Mouse (Mus musculus) olfactory bulb, adult 2 months (tissue): ENCODE measurements around the gene Mgat1. TPM values are rescaled to one million over a fixed set of nuclear protein-coding genes. Genes with fewer than 3 reads are reported as not detected.
"Not testable (repeated sequence)": the region's sequence is repeated elsewhere in the genome, so short reads cannot be mapped to it uniquely, and the experiment has no call there.

Source experiments
- H3K27ac ChIP-seq: fragments of 200-500 bp; 2 replicates; pipeline ENCODE4 v1.5.1; 2012; ENCODE audit warnings: low read depth, low read length; ENCODE audit not compliant: insufficient read depth
- H3K4me1 ChIP-seq: fragments of 200-500 bp; 2 replicates; pipeline ENCODE4 v1.6.1; 2012; ENCODE audit warnings: low read length; ENCODE audit not compliant: control insufficient read depth, insufficient read depth
- H3K4me3 ChIP-seq: fragments of 200-500 bp; 2 replicates; pipeline ENCODE4 v1.5.1; 2012; ENCODE audit warnings: mild to moderate bottlenecking, low read depth, low read length, moderate library complexity; ENCODE audit not compliant: insufficient read depth
- CTCF ChIP-seq: fragments of 200-500 bp; IDR thresholded peaks from 2 replicates; pipeline ENCODE4 v1.5.1; 2012; ENCODE audit warnings: low read depth, mild to moderate bottlenecking, low read length, moderate library complexity; ENCODE audit not compliant: insufficient read depth
- POLR2A ChIP-seq: fragments of 200-500 bp; IDR thresholded peaks from 2 replicates; pipeline ENCODE4 v1.6.1; 2012; ENCODE audit warnings: mild to moderate bottlenecking, low read depth, low read length, moderate library complexity; ENCODE audit not compliant: insufficient read depth
- WGBS: fragments of 180-500 bp; shearing (Covaris S2); methylation state at CpG from one replicate; pipeline ENCODE4 v1.1.7; 2018; 5-methylcytosine and 5-hydroxymethylcytosine counted together
- polyA plus RNA-seq: library from polyadenylated mRNA; stranded (reverse); fragments of >200 nt; gene quantifications from 2 replicates; pipeline ENCODE4 v1.2.4, GENCODE M21; 2012; ENCODE audit warnings: low replicate concordance; ENCODE audit not compliant: missing spikeins, insufficient read depth, insufficient read length

Mgat1 gene
- polyA plus RNA-seq, 1 experiment, result not detected

- TF ChIP-seq CTCF (no peak), POLR2A (no peak)
- 90% methylated on average over 6 of the region's 6 CpGs for WGBS
Measured at GRCm38 (mm10) chr11:49266671-49267070, 22.7 kb downstream of the Mgat1 start.

GRCm38 (mm10) chr11:49267316-49267715 is 23.3 kb downstream of the Mgat1 start:
- no peaks in the 10 kb centered on the region for H3K4me1 ChIP-seq
- WGBS, result 85% methylated on average over 10 of the region's 10 CpGs
- H3K27ac ChIP-seq, result no peak overlapping the region
- no peak overlapping the region for H3K4me3 ChIP-seq
- TF ChIP-seq CTCF (no peak), POLR2A (no peak)

More at GRCm38 (mm10) chr11:49266671-49267070, 22.7 kb downstream of the Mgat1 start:
- no peaks in the 10 kb centered on the region for H3K4me1 ChIP-seq
- H3K4me3 ChIP-seq, result no peak overlapping the region
- no peak overlapping the region for H3K27ac ChIP-seq

GRCm38 (mm10) chr11:49267970-49268579 is 24.1 kb downstream of the Mgat1 start:
- WGBS, result 86% methylated on average over 15 of the region's 15 CpGs
- H3K4me3 ChIP-seq, result no peak overlapping the region
- H3K4me1 ChIP-seq, result no peaks in the 10 kb centered on the region
- no peak for TF ChIP-seq CTCF
- TF ChIP-seq POLR2A, result no peak
- no peak overlapping the region for H3K27ac ChIP-seq

- Histone ChIP-seq H3K4me1 (no peaks in the 10 kb centered on the region), H3K27ac (no peak overlapping the region)
- WGBS, result 92% methylated on average over 9 of the region's 9 CpGs
Measured at GRCm38 (mm10) chr11:49269761-49270160, 25.8 kb downstream of the Mgat1 start.

GRCm38 (mm10) chr11:49270368-49270767 is 26.4 kb downstream of the Mgat1 start:
- H3K4me3 ChIP-seq, result no peak overlapping the region
- no peak for TF ChIP-seq CTCF
- no peak for TF ChIP-seq POLR2A
- H3K4me1 ChIP-seq, result no peaks in the 10 kb centered on the region
- WGBS, result 96% methylated on average over 4 of the region's 4 CpGs
- no peak overlapping the region for H3K27ac ChIP-seq

More at GRCm38 (mm10) chr11:49269761-49270160, 25.8 kb downstream of the Mgat1 start:
- TF ChIP-seq CTCF (no peak), POLR2A (no peak)
- no peak overlapping the region for H3K4me3 ChIP-seq

GRCm38 (mm10) chr11:49271334-49271733 is 27.3 kb downstream of the Mgat1 start:
- no peak for TF ChIP-seq CTCF
- TF ChIP-seq POLR2A, result no peak
- 32% methylated on average over 7 of the region's 7 CpGs for WGBS
- Histone ChIP-seq H3K27ac (no peak overlapping the region), H3K4me1 (no peaks in the 10 kb centered on the region), H3K4me3 (no peak overlapping the region)

GRCm38 (mm10) chr11:49273834-49274519 is 30.0 kb downstream of the Mgat1 start:
- Histone ChIP-seq H3K4me3 (no peak overlapping the region), H3K27ac (no peak overlapping the region), H3K4me1 (no peaks in the 10 kb centered on the region)
- 77% methylated on average over 11 of the region's 11 CpGs for WGBS
- no peak for TF ChIP-seq CTCF
- TF ChIP-seq POLR2A, result no peak

GRCm38 (mm10) chr11:49278222-49278621 is 34.2 kb downstream of the Mgat1 start, which contains the start of gene Olfr1393:
Gene Olfr1393 (plus strand): TSS chr11:49278304.
- Histone ChIP-seq H3K27ac (no peak within 1 kb of the TSS), H3K4me1 (no peaks in the 10 kb centered on the region), H3K4me3 (no peak within 1 kb of the TSS)
- TF ChIP-seq POLR2A (no peak), CTCF (no peak)
- 82% methylated on average over 3 of the region's 3 CpGs for WGBS

- WGBS, result 55% methylated on average over 1 of the region's 1 CpGs
- not testable (repeated sequence) for H3K4me3 ChIP-seq, H3K27ac ChIP-seq, H3K4me1 ChIP-seq
Measured at GRCm38 (mm10) chr11:49284982-49285381, 41.0 kb downstream of the Mgat1 start, which contains the start of gene Olfr1392. Gene Olfr1392 (plus strand): TSS chr11:49285282.

- no peak for TF ChIP-seq CTCF
- TF ChIP-seq POLR2A, result no peak
- H3K4me1 ChIP-seq, result no peaks in the 10 kb centered on the region
- H3K4me3 ChIP-seq, result no peak overlapping the region
- 86% methylated on average over 2 of the region's 2 CpGs for WGBS
- no peak overlapping the region for H3K27ac ChIP-seq
Measured at GRCm38 (mm10) chr11:49287251-49287650, 43.3 kb downstream of the Mgat1 start.
